Mouse (Mus musculus) T-helper 2 cell (primary cell): ENCODE results near the gene 2410004B18Rik.

Experiments used
- in situ Hi-C: fragments of 300-600 bp; cut with MboI, MseI; formaldehyde crosslinking; loops from one replicate; pipeline ENCODE4 v1.15.1; 2025; ENCODE audit warnings: high pct_unique_total_duplicates

2410004B18Rik gene

DNA sequence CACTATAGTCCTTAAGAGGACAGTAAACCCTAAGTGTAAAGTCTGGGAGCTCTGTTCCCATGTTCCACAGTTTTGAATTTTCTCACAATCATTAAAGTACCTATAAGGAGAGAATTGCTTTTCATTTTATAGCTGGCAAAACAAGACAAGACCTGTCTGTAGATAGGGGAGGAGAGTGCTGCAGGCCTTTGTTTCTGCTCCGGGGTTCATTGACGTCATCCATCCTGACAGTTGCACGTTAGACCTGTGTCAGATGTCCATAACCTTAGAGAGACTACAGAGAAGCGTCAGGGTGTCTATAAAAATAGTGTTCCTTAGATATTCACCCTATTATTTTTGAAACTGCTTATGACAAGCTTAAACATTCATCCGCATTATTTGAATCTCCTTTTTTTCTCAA, 12.3 kb upstream of the 2410004B18Rik start:
- in situ Hi-C loops = loop anchor here (25.0 kb wide), 1 partner anchor 587 kb away; the partner anchor contains the start of gene Rpf1

DNA sequence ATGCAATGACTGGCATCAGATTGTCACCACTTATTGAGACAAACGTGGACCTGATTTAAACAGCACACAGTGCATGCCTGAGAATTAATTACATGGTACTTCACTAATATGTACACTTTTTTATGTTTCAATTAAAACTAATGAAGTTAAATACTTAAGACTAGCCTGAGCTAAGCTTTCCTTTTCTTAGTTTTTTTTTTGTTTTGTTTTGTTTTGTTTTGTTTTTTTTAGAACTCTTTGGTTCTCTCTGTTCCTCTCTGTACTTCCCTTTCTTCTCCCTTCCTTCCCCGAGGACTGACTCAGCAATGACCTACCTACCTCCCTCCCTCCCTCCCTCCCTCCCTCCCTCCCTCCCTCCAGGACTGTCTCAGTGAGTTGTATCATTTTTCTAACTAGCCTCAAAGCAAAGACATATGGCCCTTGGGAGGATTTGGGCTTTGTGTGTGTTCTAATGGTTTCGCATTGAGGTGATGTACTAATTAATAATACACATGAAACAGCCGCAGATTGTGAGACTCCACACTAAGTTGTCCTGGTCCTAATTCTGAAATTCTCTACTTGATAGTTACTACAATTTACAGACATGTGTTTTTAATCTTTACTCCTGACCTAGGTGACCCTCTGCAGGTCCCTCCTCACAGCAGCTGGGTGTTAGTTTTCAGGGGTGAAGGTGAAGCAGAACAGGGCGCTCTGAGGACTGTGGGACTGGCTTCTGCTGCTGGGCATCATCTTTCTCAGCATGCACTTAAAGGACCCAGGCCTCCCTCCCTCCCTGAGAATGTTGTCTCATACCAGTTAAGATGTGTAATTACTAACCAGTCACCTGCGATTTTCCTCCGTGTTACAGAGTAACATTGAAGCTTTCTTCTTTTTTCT, 8.1 kb upstream of the 2410004B18Rik start:
- in situ Hi-C loops = loop anchor here (25.0 kb wide), 1 partner anchor 583 kb away; the partner anchor contains the start of gene Rpf1

DNA sequence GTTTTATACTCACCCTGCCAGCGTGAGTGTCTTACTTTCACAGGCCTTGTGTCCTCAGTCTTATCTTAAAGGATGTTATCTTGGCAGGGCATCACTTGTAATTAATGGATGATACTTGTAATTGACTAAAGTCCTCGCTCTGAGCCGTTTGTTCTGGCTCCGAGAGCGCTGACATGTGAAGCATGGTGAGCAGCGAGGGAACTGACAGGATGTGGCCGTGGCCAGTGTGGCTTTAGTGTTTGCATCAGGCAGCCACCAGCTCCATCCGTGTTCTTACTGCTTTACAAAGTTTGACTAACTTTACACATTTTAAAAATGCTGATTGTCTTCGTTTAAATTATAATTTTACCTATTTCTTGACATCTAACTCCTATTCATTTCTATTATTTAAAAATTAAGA, 4.0 kb upstream of the 2410004B18Rik start:
- in situ Hi-C loops = loop anchor here (25.0 kb wide), 1 partner anchor 578 kb away; the partner anchor contains the start of gene Rpf1

DNA sequence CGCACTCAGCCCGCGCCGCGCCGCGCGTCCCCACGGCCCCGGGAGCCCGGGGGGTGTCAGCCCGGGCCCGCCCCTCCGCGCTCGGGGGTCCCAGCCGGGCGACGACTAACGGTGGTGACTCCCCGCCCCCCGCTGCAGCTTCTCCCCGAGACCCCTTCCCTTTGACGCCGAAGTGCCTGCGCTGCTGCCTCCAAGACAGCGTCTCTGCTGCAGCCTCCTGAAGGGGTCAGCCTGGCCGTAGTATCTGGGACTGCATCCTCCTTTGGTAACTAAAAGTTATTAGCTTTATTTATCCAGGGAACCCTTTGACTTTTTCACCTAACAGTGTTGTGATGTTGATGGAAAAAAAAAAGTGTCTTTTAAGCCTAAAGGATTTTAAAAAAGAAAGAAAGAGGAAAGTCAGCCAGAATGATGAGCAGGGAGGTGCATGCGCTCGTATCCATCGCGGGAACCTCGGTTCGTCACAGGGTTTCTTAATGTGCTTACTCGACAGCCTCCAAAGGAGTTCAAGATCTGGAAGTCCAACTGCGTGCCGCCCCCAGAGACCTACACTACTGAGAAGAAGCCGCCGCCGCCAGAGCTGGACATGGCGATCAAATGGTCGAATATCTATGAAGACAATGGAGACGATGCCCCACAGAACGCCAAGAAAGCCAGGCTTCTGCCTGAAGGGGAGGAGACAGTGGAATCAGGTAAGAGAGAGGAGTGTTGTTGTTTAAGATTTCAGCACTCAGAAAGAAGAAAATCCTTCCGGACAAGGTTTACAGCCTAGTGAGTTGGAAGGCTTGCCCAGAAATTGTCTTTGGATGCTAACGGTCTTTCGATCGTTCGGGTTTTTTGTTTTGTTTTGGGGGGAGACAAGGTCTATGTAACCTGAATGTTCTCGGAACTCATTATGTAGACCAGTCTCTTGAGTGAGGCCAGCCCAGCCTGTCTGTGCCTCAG, 863 bp downstream of the 2410004B18Rik start:
- in situ Hi-C loops = loop anchor here (25.0 kb wide), 1 partner anchor 574 kb away; the partner anchor contains the start of gene Rpf1

DNA sequence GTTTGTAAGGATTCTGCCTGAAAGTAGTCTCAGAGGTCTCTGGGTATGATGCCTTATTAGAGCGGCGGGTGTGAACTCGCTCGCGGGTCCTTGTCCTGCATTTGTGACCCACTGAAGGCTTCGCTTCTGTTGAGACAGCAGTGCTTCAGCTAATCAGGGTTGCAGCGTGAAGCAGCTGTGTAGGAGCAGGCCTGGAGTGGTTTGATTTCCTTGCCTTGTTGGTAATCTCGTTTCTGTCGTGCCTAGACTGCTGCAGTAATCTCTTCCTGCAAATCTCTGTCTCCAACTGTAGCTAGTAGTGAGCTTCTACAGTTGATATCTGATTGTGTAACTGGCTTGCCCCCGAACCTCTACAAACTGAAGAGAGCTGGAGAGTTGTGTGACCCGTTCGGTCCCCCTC, 1.6 kb downstream of the 2410004B18Rik start:
- in situ Hi-C loops = loop anchor here (25.0 kb wide), 1 partner anchor 573 kb away; the partner anchor contains the start of gene Rpf1

DNA sequence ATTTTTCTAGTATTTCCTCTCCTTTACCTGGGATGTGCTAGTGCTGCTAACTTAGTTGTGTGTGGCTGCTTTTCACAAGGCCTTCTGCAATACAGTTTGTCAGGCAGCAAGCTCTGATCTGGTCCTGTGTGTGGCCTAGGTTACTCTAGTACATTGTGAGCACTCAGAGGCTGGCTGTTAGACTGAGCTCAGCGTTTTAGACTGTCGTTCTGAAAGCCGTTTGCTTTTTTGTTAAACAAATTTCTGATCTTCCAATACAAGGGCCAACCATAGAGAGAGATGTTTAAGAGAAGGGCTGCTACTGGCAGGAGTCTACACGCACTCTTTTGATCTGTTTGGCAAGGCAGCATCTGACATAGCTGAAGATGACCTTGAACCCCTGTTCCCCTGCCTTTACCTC, 2.2 kb downstream of the 2410004B18Rik start:
- in situ Hi-C loops = loop anchor here (25.0 kb wide), 1 partner anchor 572 kb away; the partner anchor contains the start of gene Rpf1

DNA sequence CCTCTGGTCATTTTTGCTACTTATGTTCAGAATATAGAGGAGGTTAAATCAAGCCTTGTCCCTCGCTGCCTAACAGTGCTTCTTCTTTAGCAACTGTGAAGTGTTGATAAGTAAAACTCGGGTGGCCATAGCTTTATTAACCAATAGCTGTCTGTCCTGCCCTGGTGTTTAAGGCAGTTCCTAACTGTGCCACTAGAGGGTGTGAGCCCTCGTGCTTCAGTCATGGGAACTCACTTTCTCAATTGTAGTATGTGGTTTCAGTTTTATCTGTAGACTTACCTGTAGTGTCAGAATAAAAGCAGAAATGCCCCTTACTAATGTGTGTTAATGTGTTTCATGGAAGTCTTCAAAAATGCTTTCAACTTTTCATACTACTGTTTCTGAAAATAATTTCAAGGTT, 4.2 kb downstream of the 2410004B18Rik start:
- in situ Hi-C loops = loop anchor here (25.0 kb wide), 1 partner anchor 570 kb away; the partner anchor contains the start of gene Rpf1

DNA sequence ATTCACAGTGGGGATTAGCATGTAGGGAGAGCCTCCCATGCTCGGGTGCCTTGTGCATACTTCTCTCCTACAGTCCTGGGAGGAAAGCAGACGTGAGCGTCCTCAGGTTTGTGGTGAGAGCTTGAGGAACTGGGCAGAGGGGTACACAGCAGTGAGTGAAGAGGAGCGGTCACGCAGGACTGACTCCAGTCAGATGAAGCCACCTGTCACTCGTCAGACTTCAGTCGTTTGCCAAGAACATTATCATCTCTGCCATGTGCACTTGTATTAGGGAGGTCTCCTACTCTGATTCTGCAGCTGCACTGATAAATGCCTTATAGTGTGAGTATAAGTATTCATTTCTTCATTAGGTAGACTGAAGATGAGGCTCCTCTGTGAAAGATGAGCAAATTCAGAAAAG, 6.5 kb downstream of the 2410004B18Rik start:
- in situ Hi-C loops = loop anchor here (25.0 kb wide), 1 partner anchor 568 kb away; the partner anchor contains the start of gene Rpf1

DNA sequence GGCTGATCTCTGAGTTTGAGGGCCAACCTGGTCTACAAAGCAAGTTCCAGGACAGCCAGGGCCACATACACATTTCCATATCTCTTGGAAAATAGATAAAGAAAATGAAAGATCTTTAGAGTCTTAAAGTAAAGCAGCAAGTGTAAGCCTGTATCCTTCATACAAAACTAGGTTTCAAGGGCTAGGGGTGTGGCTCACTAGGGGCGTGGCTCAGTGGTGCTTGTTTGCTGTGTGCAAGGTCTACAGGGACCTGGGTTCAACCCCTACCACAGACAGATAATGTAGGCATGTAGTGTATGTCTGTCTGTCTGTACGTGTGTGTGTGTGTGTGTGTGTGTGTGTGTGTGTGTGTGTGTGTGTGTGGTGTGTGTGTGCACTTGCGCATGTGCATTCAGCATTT, 8.1 kb downstream of the 2410004B18Rik start:
- in situ Hi-C loops = loop anchor here (5.0 to 25.0 kb wide), 2 partner anchors 236 to 566 kb away; partner anchors contain the start of gene Rpf1

DNA sequence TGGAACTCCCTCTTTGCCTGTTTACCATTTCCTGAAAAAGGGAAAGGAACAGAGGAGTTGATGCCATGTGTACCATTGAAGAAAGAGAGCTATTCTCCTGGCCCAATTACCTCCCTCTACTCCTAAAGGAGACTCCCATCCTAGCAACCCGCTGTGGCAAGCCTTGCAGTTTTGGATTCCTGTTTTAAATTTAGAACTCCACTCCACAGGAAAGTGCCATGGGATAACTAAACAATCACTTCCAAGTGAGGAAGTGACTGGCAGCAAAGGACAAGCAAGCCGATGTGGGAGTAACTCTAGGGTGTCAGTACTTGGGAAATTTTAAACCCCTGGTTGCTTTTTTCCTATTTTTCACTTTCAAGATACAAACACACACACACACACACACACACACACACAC, 8.8 kb downstream of the 2410004B18Rik start:
- in situ Hi-C loops = loop anchor here (5.0 to 25.0 kb wide), 2 partner anchors 236 to 566 kb away; partner anchors contain the start of gene Rpf1

DNA sequence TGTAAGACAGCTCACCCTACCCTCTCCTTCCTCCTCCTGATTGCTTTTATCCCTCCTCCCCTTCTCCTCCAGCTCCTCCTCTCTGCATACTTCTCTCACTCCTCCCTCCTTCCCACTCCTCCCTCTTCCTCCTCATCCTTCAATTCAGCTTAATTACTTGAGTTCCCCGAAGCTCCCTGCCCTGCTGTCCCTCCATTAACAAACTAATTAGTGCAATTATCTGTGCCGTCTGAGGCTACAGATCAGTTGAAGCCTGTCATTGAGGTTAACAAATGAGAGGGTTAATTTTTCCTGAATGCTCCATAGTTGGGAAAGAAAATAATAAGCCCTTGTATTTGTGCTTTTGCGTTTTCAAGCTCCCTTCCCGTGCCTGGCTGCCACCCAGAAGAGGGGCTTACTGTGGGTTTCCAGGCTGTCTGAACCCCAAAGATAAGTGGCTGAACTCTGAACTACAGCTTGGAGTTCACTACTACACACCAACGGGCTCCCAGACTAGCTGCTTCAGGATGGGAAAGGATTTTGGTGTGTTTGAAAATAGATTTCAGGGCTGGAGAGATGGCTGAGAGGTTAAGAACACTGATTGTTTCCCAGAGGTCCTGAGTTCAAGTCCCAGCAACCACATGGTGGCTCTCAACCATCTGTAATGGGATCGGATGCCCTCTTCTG, 9.9 kb downstream of the 2410004B18Rik start:
- in situ Hi-C loops = loop anchor here (5.0 to 25.0 kb wide), 2 partner anchors 235 to 565 kb away; partner anchors contain the start of gene Rpf1

DNA sequence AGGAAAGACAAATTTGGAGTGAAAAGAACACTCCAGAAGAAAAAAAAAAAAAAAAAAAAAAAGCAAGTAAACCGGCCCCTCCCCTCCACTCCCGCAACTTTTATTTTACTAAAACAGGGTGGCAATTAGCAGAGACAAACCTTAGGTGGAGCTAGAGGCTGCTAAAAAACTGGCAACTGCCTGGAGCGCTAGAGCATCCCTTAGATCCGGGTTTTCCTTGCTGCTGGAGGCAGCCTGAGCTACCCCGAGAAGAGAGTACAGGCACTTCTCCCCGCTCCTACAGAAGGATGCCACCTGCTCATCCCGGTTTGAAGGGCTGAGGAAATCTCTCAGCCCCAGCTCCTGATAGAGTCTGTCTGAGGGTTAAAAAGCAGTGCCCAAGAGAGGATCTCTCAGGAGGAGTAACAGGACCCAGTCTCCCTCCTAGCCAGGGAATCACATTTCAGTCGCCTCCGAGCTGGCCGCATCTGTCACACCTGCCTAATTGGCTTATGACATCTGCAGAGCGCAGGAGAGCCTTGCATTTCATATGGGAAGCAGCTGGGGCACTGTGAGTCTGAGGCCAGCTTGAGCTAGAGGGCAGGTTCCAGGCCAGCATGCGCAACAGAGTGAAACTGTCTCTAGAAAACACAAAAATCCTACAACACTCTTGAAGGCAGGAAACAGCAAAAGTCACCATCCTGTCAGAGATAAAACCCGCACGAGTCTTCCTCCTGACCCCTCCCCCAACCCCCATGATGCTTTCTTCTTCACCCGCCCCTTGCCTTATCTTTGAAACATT, 12.4 kb downstream of the 2410004B18Rik start:
- in situ Hi-C loops = loop anchor here (5.0 kb wide), 1 partner anchor 37 kb away; the partner anchor contains the start of gene Syde2

DNA sequence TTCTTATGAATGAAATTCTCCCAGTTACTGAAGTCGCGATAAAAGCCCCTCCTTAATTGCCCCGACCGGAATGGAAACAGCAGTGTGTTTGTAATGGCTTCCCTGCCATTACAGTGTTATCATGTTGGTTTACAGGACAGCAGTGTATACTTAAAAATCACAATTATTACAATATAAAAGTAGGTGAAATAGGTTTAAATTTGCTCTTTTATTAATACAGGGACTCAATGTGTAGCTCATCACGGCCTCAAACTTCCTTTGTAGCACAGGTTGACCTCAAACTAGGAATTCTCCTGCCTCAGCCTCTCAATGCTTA, 13.0 kb downstream of the 2410004B18Rik start:
- in situ Hi-C loops = loop anchor here (5.0 kb wide), 1 partner anchor 37 kb away; the partner anchor contains the start of gene Syde2

DNA sequence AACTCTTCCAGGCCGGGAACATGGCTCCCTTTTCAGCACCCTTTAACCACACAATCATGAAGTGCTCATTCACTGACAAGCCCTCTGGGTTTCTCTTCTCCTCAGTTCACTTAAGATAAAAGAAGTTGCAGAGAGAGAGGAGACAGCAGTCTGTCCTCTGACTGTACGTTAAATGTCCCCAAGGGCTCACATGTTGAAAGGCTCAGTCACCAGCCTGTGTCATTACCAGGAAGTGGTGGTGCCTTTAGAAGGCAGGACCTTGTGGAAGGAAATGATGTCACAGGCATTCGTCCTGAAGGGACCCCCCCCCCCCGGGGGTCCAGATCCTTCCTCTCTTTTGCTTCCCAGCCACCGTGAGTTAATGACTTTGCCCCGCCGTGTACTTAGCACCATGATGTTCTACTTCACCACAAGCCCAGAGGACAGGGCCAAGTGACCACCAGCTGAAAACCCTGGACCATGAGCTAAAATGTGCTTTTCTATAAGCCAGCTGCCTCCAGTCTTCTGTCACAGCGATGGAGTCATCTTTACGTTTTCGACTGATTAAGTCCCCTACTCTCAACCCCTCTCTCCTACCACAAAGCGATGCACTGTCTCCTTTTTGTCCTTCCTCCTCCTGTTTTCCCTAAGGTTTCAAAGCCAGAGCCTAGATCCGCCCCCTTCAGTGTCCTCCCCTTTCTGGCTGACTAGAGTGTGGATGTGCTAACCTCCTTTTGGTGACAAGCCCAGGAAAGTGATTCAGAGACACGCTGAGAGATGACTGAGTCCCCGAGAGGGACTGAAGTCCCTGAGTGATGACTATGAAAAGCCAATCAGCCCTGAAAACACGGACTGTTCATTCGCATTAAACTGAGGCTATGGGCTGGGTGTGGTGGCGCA, 13.7 kb downstream of the 2410004B18Rik start:
- in situ Hi-C loops = loop anchor here (5.0 kb wide), 1 partner anchor 36 kb away; the partner anchor contains the start of gene Syde2

DNA sequence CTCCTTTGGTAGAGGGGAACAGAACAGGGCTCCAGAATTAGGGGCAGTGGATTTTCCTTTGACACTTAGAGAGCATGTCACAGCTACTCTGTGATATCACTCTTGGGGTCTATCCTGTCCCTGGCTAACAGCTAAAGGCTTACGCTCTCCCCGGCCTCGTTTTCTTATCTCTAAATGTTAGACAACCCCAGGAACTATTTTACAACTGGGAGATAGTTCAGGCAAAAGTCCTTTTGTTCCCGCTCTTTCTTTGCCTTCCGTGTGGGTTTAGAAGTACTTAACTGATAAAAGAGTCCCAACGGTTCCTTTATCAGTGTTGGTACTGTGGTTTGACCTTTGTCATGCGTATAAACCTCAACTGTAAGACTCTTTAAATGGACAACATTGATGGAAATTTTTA, 15.1 kb downstream of the 2410004B18Rik start:
- in situ Hi-C loops = loop anchor here (5.0 kb wide), 1 partner anchor 34 kb away; the partner anchor contains the start of gene Syde2

DNA sequence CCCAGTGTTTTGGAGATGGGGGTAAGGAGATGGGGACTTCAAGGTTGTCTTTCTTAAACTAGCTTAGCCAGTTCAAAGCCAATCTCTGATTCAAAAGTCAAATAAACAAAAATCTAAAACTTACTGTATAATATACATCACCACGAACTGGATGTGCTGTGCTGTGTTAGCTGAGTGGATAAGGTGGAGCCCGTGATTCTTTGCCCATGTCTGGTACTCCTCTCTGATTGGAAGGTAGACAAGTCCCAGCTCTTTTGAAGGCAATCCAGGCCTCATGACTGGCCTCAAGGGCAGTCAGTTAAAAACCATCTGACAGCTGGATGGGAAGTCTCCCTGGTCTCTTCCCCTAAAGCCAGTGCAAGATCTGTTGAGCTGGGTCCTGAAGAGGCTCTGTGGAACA, 15.6 kb downstream of the 2410004B18Rik start:
- in situ Hi-C loops = loop anchor here (5.0 kb wide), 1 partner anchor 34 kb away; the partner anchor contains the start of gene Syde2

DNA sequence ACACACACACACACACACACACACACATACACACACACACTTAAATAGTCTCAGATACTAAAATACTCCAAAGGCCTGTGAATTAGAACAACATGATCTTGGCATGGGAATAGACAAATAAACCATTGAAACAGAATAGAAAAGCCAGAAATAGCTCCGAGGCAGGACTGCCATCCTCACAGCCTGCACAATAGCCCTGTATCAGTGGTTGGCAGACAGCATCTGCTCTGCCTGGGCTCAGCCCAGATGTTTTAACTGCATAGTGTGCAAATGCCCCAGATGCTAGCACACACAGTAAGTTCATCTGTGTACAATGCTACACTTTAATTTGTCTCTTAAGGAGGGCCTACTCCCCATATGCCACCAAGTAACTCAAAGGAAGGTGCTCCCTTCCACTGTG, 22.0 kb downstream of the 2410004B18Rik start:
- in situ Hi-C loops = no loop called here

DNA sequence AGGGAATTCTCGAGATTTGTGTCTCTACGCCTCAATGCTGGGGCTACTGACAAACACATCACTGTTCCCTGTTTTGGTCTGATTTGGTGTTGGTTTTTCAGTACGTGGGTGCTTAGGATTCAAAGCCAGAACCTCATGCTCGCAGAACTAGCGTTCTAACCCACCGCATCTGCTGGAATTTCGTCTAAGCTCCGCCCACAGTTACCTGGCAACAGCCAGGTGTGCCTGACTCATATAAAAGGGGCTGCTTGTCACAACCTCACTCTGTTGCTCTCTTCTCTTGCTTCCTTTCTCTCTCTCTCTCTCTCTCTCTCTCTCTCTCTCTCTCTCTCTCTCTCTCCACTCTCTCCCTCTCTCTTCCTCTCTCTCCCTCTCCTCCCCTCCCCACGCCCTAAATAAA, 24.6 kb downstream of the 2410004B18Rik start:
- in situ Hi-C loops = no loop called here
